Mouse (Mus musculus): ENCODE measurements around the gene Serpina1e.

GRCm38 (mm10) chr12:103996513-103996912 is 37.7 kb upstream of the Serpina1e start:
- TF ChIP-seq CTCF (IDR thresholded peaks at IDR 0.05; ENCODE audit: borderline replicate concordance, insufficient read depth, low read length): no peak
- TF ChIP-seq POLR2A (IDR thresholded peaks at IDR 0.05; ENCODE audit: low read depth, low read length): no peak
